In the genomic region with DNA sequence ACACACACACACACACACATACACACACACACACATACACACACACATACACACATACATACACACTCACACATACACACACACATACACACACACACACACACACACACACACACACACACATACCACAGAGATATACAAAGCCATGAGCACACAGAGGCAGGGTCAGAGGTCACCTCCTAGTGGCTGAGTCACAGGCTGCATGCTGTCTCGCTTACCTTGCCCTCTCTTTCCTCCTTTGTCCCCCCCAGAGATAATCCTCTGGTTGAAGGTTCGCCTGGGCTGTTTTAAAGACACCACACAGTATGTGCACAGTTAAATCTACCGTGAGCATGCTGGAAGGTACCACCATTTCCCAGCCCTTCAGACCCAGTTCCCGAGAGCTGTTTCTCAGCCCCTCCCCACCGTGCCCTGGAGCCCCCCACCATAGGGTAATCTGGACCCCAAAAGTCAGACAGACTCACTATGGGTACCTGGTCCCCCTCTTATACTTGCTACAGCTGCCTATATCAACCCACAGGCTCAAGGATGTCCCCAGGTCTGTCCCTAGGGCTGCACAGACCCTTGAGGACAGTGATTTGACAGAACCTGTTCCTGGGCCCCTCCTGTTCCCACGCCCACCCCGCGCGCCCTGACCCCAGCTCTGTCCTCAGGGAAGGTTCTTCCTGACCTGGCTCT, we compare ENCODE assay signal across 8 mouse cellular contexts. TPM values are rescaled to one million over a fixed set of nuclear protein-coding genes. Genes with fewer than 3 reads are reported as not detected.
DNase-seq lines count a peak whose midpoint lies in the region; ATAC-seq and TF ChIP-seq lines count a peak whose summit lies in the region.

No protein-coding gene starts in this region.

- no peak for DNase-seq in heart, postnatal 4 days
- peak; percentile 41 for DNase-seq in embryonic facial prominence, embryonic 10.5 days (ENCODE audit: low spot score)
- DNase-seq in midbrain, postnatal 0 days (ENCODE audit: low spot score): no peak
- no peak for DNase-seq in urinary bladder, adult 18-20 months (ENCODE audit: low spot score in 2 of 2)
- no peak for DNase-seq in adrenal gland, postnatal 10 days
- no peak for DNase-seq in cerebellum, adult 9-10 months

- peaks cover 10% of the 10 kb centered on the region; the same call in 1 of the 2 replicates for H3K4me1 ChIP-seq in heart, embryonic 15.5 days (replicated peaks)
- peaks cover 17% of the 10 kb centered on the region for H3K4me1 ChIP-seq in embryonic facial prominence, embryonic 10.5 days
- H3K4me1 ChIP-seq in intestine, embryonic 15.5 days (replicated peaks): peaks cover 10% of the 10 kb centered on the region
- peaks cover 3% of the 10 kb centered on the region; the same call in 1 of the 2 replicates for H3K4me1 ChIP-seq in midbrain, postnatal 0 days (ENCODE audit: insufficient read depth, low read length)

- no peaks in the 10 kb centered on the region for H3K36me3 ChIP-seq in heart, embryonic 15.5 days
- no peaks in the 10 kb centered on the region for H3K36me3 ChIP-seq in embryonic facial prominence, embryonic 10.5 days (replicated peaks)
- H3K36me3 ChIP-seq in intestine, embryonic 15.5 days: no peaks in the 10 kb centered on the region
- no peaks in the 10 kb centered on the region for H3K36me3 ChIP-seq in midbrain, postnatal 0 days (ENCODE audit: insufficient read depth, low read length)

- ATAC-seq in heart, embryonic 15.5 days (replicated peaks; ENCODE audit: insufficient number of reproducible peaks, insufficient read depth, low FRiP score, low read depth): no peak
- peak; percentile 39 for ATAC-seq in intestine, embryonic 15.5 days
- ATAC-seq in midbrain, postnatal 0 days (ENCODE audit: low FRiP score): 0 out of 2 replicates have a peak, but pooled peaks have one; percentile 16

- H3K9me3 ChIP-seq in heart, embryonic 15.5 days (replicated peaks): no peaks in the 10 kb centered on the region
- no peaks in the 10 kb centered on the region for H3K9me3 ChIP-seq in embryonic facial prominence, embryonic 10.5 days
- no peaks in the 10 kb centered on the region for H3K9me3 ChIP-seq in intestine, embryonic 15.5 days
- H3K9me3 ChIP-seq in midbrain, postnatal 0 days (ENCODE audit: low read length): no peaks in the 10 kb centered on the region

- no peak overlapping the region for H3K4me3 ChIP-seq in heart, embryonic 15.5 days
- H3K4me3 ChIP-seq in embryonic facial prominence, embryonic 10.5 days: no peak overlapping the region
- H3K4me3 ChIP-seq in intestine, embryonic 15.5 days (replicated peaks): no peak overlapping the region
- no peak overlapping the region for H3K4me3 ChIP-seq in midbrain, postnatal 0 days (ENCODE audit: low read depth, low read length)

- no peak overlapping the region for H3K9ac ChIP-seq in heart, embryonic 15.5 days
- no peak overlapping the region for H3K9ac ChIP-seq in intestine, embryonic 15.5 days
- H3K9ac ChIP-seq in midbrain, postnatal 0 days (replicated peaks; ENCODE audit: low read length, poor library complexity, severe bottlenecking): no peak overlapping the region

- H3K27me3 ChIP-seq in heart, embryonic 15.5 days: no peaks in the 10 kb centered on the region
- no peaks in the 10 kb centered on the region for H3K27me3 ChIP-seq in embryonic facial prominence, embryonic 10.5 days (replicated peaks; ENCODE audit: low read depth, poor library complexity, severe bottlenecking)
- no peaks in the 10 kb centered on the region for H3K27me3 ChIP-seq in intestine, embryonic 15.5 days (replicated peaks)
- H3K27me3 ChIP-seq in midbrain, postnatal 0 days (ENCODE audit: insufficient read depth, low read length): no peaks in the 10 kb centered on the region

- TF ChIP-seq CTCF in midbrain, postnatal 0 days (IDR thresholded peaks at IDR 0.05): 0 out of 2 replicates have a peak, but pooled peaks have one; percentile 20

- WGBS in heart, embryonic 15.5 days: 73% methylated on average over 9 of the region's 9 CpGs
- 50% methylated on average over 9 of the region's 9 CpGs for WGBS in embryonic facial prominence, embryonic 10.5 days
- WGBS in intestine, embryonic 15.5 days: 69% methylated on average over 9 of the region's 9 CpGs
- WGBS in midbrain, postnatal 0 days: 52% methylated on average over 9 of the region's 9 CpGs

- peak overlapping the region; percentile 8; the same call in 1 of the 2 replicates for H3K27ac ChIP-seq in heart, embryonic 15.5 days
- peak overlapping the region; percentile 80 for H3K27ac ChIP-seq in embryonic facial prominence, embryonic 10.5 days (replicated peaks)
- no peak overlapping the region; the same call in 1 of the 2 replicates for H3K27ac ChIP-seq in intestine, embryonic 15.5 days
- no peak overlapping the region for H3K27ac ChIP-seq in midbrain, postnatal 0 days (ENCODE audit: low read depth, low read length)

- H3K4me2 ChIP-seq in heart, embryonic 15.5 days: no peak overlapping the region
- no peak overlapping the region for H3K4me2 ChIP-seq in intestine, embryonic 15.5 days (replicated peaks)
- no peak overlapping the region for H3K4me2 ChIP-seq in midbrain, postnatal 0 days (ENCODE audit: low read depth, low read length, poor library complexity, severe bottlenecking)

RNA-seq across cellular contexts. Expression of a gene that starts 55.8 kb away (rescaled TPM):
- polyA plus RNA-seq in heart, embryonic 15.5 days (2015; fragmentation: Nextera tagmentation; extraction: Ambion mirVana): 22.0 TPM in 2 replicates
- 10 to 100 TPM; 10.2 to 11.8 TPM for total RNA-seq in heart, postnatal 4 days (2021)
- polyA plus RNA-seq in embryonic facial prominence, embryonic 10.5 days (2016; fragmentation: Nextera tagmentation; extraction: Ambion mirVana): 23.2 and 25.1 TPM in 2 replicates
- 22.7 and 23.3 TPM in 2 replicates for polyA plus RNA-seq in intestine, embryonic 15.5 days (2015; fragmentation: Nextera tagmentation; extraction: Ambion mirVana)
- 4.3 and 4.4 TPM in 2 replicates for total RNA-seq in midbrain, postnatal 0 days (2014; rRNA removed)
- 5.6 and 6.2 TPM in 2 replicates for polyA plus RNA-seq in midbrain, postnatal 0 days (2015; fragmentation: Nextera tagmentation; extraction: Ambion mirVana)
- 10 to 100 TPM; 14.7 to 17.7 TPM for total RNA-seq in adrenal gland, postnatal 10 days (2021)

RNA-seq across cellular contexts. Expression of a gene that starts 56.1 kb away (rescaled TPM):
- polyA plus RNA-seq in heart, embryonic 15.5 days (2015; fragmentation: Nextera tagmentation; extraction: Ambion mirVana): 78.9 and 87.9 TPM in 2 replicates
- 10 to 100 TPM; 65.8 to 68.2 TPM for total RNA-seq in heart, postnatal 4 days (2021)
- polyA plus RNA-seq in embryonic facial prominence, embryonic 10.5 days (2016; fragmentation: Nextera tagmentation; extraction: Ambion mirVana): 128 and 138 TPM in 2 replicates
- polyA plus RNA-seq in intestine, embryonic 15.5 days (2015; fragmentation: Nextera tagmentation; extraction: Ambion mirVana): 131 and 140 TPM in 2 replicates
- 62.3 and 69.0 TPM in 2 replicates for total RNA-seq in midbrain, postnatal 0 days (2014; rRNA removed)
- 57.2 and 58.0 TPM in 2 replicates for polyA plus RNA-seq in midbrain, postnatal 0 days (2015; fragmentation: Nextera tagmentation; extraction: Ambion mirVana)
- 10 to 100 TPM; 93.5 to 97.0 TPM for total RNA-seq in adrenal gland, postnatal 10 days (2021)

Comparison
In these comparisons a context has a peak if more than half of its experiments do, and no peak if none do; other contexts are left out.
1. H3K27ac ChIP-seq: peak in heart, embryonic 15.5 days (single experiment) and embryonic facial prominence, embryonic 10.5 days (single experiment); none in intestine, embryonic 15.5 days (single experiment) and midbrain, postnatal 0 days (single experiment).